Mouse (Mus musculus): ENCODE measurements at regions not wholly inside any gene's neighbourhood (a gene's known extent, or its start where the extent isn't known, plus 50 kb on each side); places are given as distances from the start of the nearest gene placed in this dataset.

DNA sequence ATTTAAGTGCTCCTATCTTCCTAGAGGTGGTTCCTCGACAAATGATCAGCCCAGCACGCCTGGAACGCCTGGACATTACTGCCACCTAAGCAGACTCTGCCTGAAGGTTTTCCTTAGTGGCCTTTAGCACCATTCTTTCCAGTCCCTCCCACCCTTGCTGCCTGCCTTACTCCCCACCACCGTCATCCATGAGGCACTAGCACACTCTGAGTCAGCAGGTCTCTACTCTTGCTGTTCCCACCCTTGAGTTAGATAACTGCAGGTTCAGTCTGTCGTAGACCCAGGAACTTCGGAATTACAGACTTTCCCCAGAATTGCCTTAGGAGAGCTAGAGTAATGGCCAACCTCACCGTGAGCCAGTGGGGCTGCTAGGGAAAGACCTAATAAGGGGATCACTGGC is 67.4 kb upstream of the Sertad2 start:
- TF ChIP-seq CTCF (IDR thresholded peaks at IDR 0.05; ENCODE audit: low read depth) (no peak), EP300 (IDR thresholded peaks at IDR 0.05; ENCODE audit: low read depth) (no peak)
